Mouse (Mus musculus): ENCODE results near the gene Zfp869.
"Not testable (repeated sequence)": the region's sequence is repeated elsewhere in the genome, so short reads cannot be mapped to it uniquely, and the experiment has no call there.

Zfp869 gene

GRCm38 (mm10) chr8:69710624-69711023, at the start of gene Zfp869:
Zfp869 (minus strand) TSS chr8:69710724.
- not testable (repeated sequence) for DNase-seq (ENCODE audit: low read depth, low spot score)

- DNase-seq (ENCODE audit: low read depth, low spot score), result no peak
Measured at GRCm38 (mm10) chr8:69758316-69758715, 47.8 kb upstream of the Zfp869 start.

- DNase-seq (ENCODE audit: low read depth, low spot score), result no peak
Measured at GRCm38 (mm10) chr8:69752437-69752836, 41.9 kb upstream of the Zfp869 start.

- DNase-seq (ENCODE audit: low read depth, low spot score), result peak; percentile 96
Measured at GRCm38 (mm10) chr8:69749544-69750454, 39.3 kb upstream of the Zfp869 start, which contains the start of gene Zfp963. Zfp963 (minus strand) TSS chr8:69749970.

GRCm38 (mm10) chr8:69741231-69741630, 30.7 kb upstream of the Zfp869 start:
- DNase-seq (ENCODE audit: low read depth, low spot score), result no peak

- no peak for DNase-seq (ENCODE audit: low read depth, low spot score)
Measured at GRCm38 (mm10) chr8:69740763-69741162, 30.2 kb upstream of the Zfp869 start.

GRCm38 (mm10) chr8:69735495-69735894, 25.0 kb upstream of the Zfp869 start:
- no peak for DNase-seq (ENCODE audit: low read depth, low spot score)

- no peak for DNase-seq (ENCODE audit: low read depth, low spot score)
Measured at GRCm38 (mm10) chr8:69717232-69717580, 6.7 kb upstream of the Zfp869 start.

- peak; percentile 100 for DNase-seq (ENCODE audit: low read depth, low spot score)
Measured at GRCm38 (mm10) chr8:69716403-69717231, 6.1 kb upstream of the Zfp869 start.

GRCm38 (mm10) chr8:69715366-69715765, 4.8 kb upstream of the Zfp869 start:
- no peak for DNase-seq (ENCODE audit: low read depth, low spot score)

GRCm38 (mm10) chr8:69713516-69713915, 3.0 kb upstream of the Zfp869 start:
- no peak for DNase-seq (ENCODE audit: low read depth, low spot score)

GRCm38 (mm10) chr8:69701810-69702209, 8.7 kb downstream of the Zfp869 start:
- DNase-seq (ENCODE audit: low read depth, low spot score), result no peak

- not testable (repeated sequence) for DNase-seq (ENCODE audit: low read depth, low spot score)
Measured at GRCm38 (mm10) chr8:69665051-69665450, 45.5 kb downstream of the Zfp869 start.

- DNase-seq (ENCODE audit: low read depth, low spot score), result no peak
Measured at GRCm38 (mm10) chr8:69661294-69661693, 49.2 kb downstream of the Zfp869 start.
